Mouse (Mus musculus): ENCODE results near the gene Vstm4. TPM values are rescaled to one million over a fixed set of nuclear protein-coding genes. Genes with fewer than 3 reads are reported as not detected.

Vstm4 gene
- polyA plus RNA-seq, 1 experiment from 2014 or later = 37.3 TPM

Other genes with a start within 250 kb of the Vstm4 start
- 2.1 and 3.7 TPM in 2 replicates for gene 3425401B19Rik, start 171.5 kb upstream of the Vstm4 start, polyA plus RNA-seq (2015; fragmentation: Nextera tagmentation; extraction: Ambion mirVana)
- gene Tmem273, start 70.8 kb upstream of the Vstm4 start, polyA plus RNA-seq (2015; fragmentation: Nextera tagmentation; extraction: Ambion mirVana) = 0.60 and 0.68 TPM in 2 replicates
- gene Fam170b, start 22.8 kb upstream of the Vstm4 start, polyA plus RNA-seq (2015; fragmentation: Nextera tagmentation; extraction: Ambion mirVana) = 0.07 and 0.19 TPM in 2 replicates
- gene Lrrc18, start 134.6 kb downstream of the Vstm4 start, polyA plus RNA-seq (2015; fragmentation: Nextera tagmentation; extraction: Ambion mirVana) = 1.2 and 1.4 TPM in 2 replicates

Data from embryonic facial prominence, embryonic 15.5 days (tissue).